Mouse (Mus musculus) liver, adult 2 months (tissue): ENCODE measurements around the gene Tsks. TPM values are rescaled to one million over a fixed set of nuclear protein-coding genes. Genes with fewer than 3 reads are reported as not detected.

Experiments used
- DNase-seq: peaks from one replicate; pipeline ENCODE4 v3.0.0-alpha.2; 2011; ENCODE audit warnings: low read depth, low spot score; ENCODE audit errors: extremely low read depth
- H3K27ac ChIP-seq: fragments of 200-500 bp; replicated peaks from 2 replicates; pipeline ENCODE4 v1.5.1; 2012; ENCODE audit warnings: low read depth, mild to moderate bottlenecking, control low read depth, inconsistent platforms, low read length; ENCODE audit not compliant: insufficient read depth
- H3K27me3 ChIP-seq: fragments of 200-500 bp; 2 replicates; pipeline ENCODE4 v1.6.1; 2012; ENCODE audit warnings: mild to moderate bottlenecking, moderate library complexity, low read length, inconsistent platforms; ENCODE audit not compliant: control insufficient read depth, insufficient read depth
- H3K36me3 ChIP-seq: fragments of 200-500 bp; 2 replicates; pipeline ENCODE4 v1.6.1; 2012; ENCODE audit warnings: low read length, inconsistent platforms; ENCODE audit not compliant: control insufficient read depth, insufficient read depth
- H3K4me1 ChIP-seq: fragments of 200-500 bp; 2 replicates; pipeline ENCODE4 v1.6.1; 2011; ENCODE audit warnings: low read length; ENCODE audit not compliant: control insufficient read depth, insufficient read depth
- H3K4me3 ChIP-seq: fragments of 200-500 bp; 2 replicates; pipeline ENCODE4 v1.5.1; 2011; ENCODE audit warnings: low read depth, mild to moderate bottlenecking, control low read depth, low read length, moderate library complexity; ENCODE audit not compliant: insufficient read depth
- H3K79me2 ChIP-seq: fragments of 200-500 bp; 2 replicates; pipeline ENCODE4 v1.6.1; 2012; ENCODE audit warnings: inconsistent platforms, mild to moderate bottlenecking, low read length, moderate library complexity; ENCODE audit not compliant: control insufficient read depth, insufficient read depth
- H3K9ac ChIP-seq: fragments of 200-500 bp; 2 replicates; pipeline ENCODE4 v1.6.1; 2012; ENCODE audit warnings: low read depth, mild to moderate bottlenecking, control low read depth, inconsistent platforms, low read length
- CTCF ChIP-seq: fragments of 200-500 bp; IDR thresholded peaks from 2 replicates; pipeline ENCODE4 v1.5.1; 2011; ENCODE audit warnings: low read depth, low read length, control low read depth
- POLR2A ChIP-seq: fragments of 200-500 bp; IDR thresholded peaks from 2 replicates; pipeline ENCODE4 v1.6.1; 2011; ENCODE audit warnings: low read length, control low read depth; ENCODE audit not compliant: insufficient read depth; ENCODE audit errors: extremely low read depth
- WGBS: fragments of 180-500 bp; shearing (Covaris S2); methylation state at CpG from one replicate; pipeline ENCODE4 v1.1.7; 2018; 5-methylcytosine and 5-hydroxymethylcytosine counted together
- polyA plus RNA-seq: library from polyadenylated mRNA; depleted of rRNA; stranded (reverse); fragments of >200 nt; gene quantifications from 2 replicates; pipeline ENCODE4 v1.2.3, GENCODE M21; 2012
- total RNA-seq: library from RNA; depleted of rRNA; stranded (reverse); fragments of >200 nt; gene quantifications from 2 replicates; pipeline ENCODE4 v1.2.3, GENCODE M21; 2014

Gene Tsks
- total and polyA plus RNA-seq, 2 experiments: 0.20 TPM; not detected in 1

DNA sequence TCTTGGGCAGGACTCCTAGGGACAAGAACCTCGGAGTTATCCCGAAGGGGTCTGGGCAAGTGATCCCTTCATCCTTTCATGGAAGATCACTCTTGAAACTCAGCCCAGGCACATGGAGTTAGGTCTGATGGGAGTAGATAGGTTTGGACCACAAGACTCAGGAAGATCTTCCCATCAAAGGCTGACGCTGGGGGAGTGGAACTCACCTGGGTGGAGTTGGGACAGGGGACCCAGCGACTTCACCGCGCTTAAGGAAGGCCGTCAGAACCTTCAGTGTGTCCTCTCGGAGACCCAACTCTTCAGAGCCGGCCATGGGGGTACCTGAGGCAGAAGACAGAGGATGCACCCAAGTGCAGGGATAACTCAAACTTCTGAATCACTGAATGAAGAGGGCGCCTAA, 53.7 kb downstream of the Tsks start:
- no peak for DNase-seq
- Histone ChIP-seq H3K27ac (no peak overlapping the region), H3K4me3 (peak overlapping the region; percentile 83; the same call in 1 of the 2 replicates), H3K9ac (peak overlapping the region; percentile 46), H3K4me1 (peaks cover 6% of the 10 kb centered on the region; the same call in 1 of the 2 replicates), H3K27me3 (no peaks in the 10 kb centered on the region), H3K36me3 (peaks cover 10% of the 10 kb centered on the region; the same call in 1 of the 2 replicates), H3K79me2 (no peaks in the 10 kb centered on the region)
- 18% methylated on average over 10 of the region's 10 CpGs for WGBS
- TF ChIP-seq CTCF (no peak), POLR2A (no peak)

DNA sequence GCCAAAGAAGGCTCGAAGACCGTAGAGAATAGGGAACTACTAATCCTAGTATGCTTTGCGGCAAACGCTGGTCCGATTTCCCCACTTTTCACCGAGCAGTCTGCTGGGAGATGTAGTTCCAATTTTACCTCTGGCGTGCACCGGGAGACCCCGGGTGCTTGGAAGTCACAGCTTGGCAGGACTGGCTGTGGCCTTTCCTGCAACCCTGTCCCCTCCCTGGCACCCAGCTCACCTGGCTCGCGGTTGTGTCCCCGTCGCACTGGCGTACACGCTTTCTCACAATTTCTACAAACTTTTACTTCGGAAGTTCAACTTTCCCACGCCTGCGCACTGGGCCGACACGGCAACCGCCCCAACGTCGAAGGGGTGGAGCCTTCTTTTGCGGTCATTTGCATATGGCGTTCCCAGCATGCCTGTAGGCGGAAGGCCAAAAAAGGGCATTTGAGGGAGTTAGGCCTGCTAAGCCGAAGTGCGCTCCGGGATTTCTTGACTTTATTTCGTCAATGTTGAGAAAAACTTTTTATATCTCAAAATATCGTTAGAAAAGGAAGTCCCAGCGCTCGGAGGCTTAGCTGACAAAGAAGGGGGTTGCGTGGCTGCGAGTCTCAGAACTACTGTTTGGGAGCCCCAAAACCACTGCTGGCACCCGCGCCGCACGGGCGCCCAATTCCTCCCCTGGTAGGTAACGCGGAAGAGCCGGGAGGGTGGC, 54.4 kb downstream of the Tsks start, which contains the start of gene Irf3:
TSS of gene Irf3 (plus strand) at position 418 of the 709 bp plus-strand sequence.
- WGBS: under 1% methylated on average over 43 of the region's 43 CpGs
- peaks cover 10% of the 10 kb centered on the region; the same call in 1 of the 2 replicates for H3K36me3 ChIP-seq
- TF ChIP-seq POLR2A (0 out of 2 replicates have a peak, but pooled peaks have one; percentile 60), CTCF (no peak)
- DNase-seq: peak; percentile 93
- peaks cover 6% of the 10 kb centered on the region; the same call in 1 of the 2 replicates for H3K4me1 ChIP-seq
- peak within 1 kb of the TSS; percentile 90 for H3K27ac ChIP-seq
- H3K9ac ChIP-seq: peak within 1 kb of the TSS; percentile 88
- no peaks in the 10 kb centered on the region for H3K27me3 ChIP-seq
- peak within 1 kb of the TSS; percentile 83 for H3K4me3 ChIP-seq
- H3K79me2 ChIP-seq: 0 out of 2 replicates have a peak, but pooled peaks cover under 1% of the 10 kb centered on the region

DNA sequence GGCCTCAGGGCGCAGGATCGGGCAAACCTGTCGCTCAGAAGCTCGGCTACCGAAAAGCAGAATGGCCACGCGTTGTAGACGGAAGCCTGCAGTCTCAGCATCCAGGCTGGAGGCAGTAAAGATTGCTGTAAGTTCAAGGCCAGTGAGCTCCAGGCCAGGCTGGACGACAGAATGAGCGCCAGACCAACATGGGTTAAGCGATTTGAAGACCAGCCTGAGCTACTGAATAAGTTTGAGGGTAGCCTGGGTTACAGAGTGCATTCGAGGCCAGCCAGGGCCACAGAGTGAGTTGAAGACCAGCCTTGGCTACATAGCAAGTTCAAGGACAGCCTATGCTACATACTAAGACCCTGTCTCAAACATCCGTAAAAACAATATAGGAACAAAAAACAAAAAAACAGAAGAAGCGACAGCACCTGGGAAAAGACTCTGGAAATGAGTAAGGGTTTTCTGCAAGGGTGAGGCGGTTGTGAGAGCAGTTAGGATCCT, 55.0 kb downstream of the Tsks start:
- peaks cover 6% of the 10 kb centered on the region; the same call in 1 of the 2 replicates for H3K4me1 ChIP-seq
- DNase-seq: peak; percentile 55

DNA sequence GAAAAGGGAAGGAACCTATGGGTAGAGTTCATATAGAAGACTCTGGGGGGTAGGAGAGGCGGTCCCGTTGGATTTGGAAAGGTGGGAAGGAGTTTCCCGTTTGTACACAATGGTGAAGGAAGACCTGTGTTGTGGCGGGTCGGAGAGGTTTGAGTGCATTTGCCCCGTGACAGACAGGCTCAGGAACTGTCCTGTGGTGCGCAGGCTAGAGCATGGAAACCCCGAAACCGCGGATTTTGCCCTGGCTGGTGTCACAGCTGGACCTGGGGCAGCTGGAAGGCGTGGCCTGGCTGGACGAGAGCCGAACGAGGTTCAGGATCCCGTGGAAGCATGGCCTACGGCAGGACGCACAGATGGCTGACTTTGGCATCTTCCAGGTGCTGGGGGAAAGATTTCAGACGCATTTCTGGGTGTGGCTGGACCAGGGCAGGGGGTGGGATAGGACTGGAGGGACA, 55.5 kb downstream of the Tsks start, which contains the start of gene Bcl2l12:
TSS of gene Bcl2l12 (minus strand) at position 212 of the 455 bp plus-strand sequence.
- TF ChIP-seq CTCF (no peak), POLR2A (peak; percentile 55; the same call in 1 of the 2 replicates)
- H3K27ac ChIP-seq: peak within 1 kb of the TSS; percentile 83
- peak within 1 kb of the TSS; percentile 80 for H3K4me3 ChIP-seq
- H3K79me2 ChIP-seq: 0 out of 2 replicates have a peak, but pooled peaks cover 3% of the 10 kb centered on the region
- H3K4me1 ChIP-seq: peaks cover 6% of the 10 kb centered on the region; the same call in 1 of the 2 replicates
- peak within 1 kb of the TSS; percentile 76 for H3K9ac ChIP-seq
- peaks cover 11% of the 10 kb centered on the region; the same call in 1 of the 2 replicates for H3K36me3 ChIP-seq
- peak; percentile 87 for DNase-seq
- H3K27me3 ChIP-seq: no peaks in the 10 kb centered on the region
- WGBS: under 1% methylated on average over 18 of the region's 18 CpGs

More for the DNA sequence above, 55.0 kb downstream of the Tsks start:
- 2% methylated on average over 15 of the region's 15 CpGs for WGBS
- H3K9ac ChIP-seq: peak overlapping the region; percentile 76
- 0 out of 2 replicates have a peak, but pooled peaks cover 3% of the 10 kb centered on the region for H3K79me2 ChIP-seq
- H3K27me3 ChIP-seq: no peaks in the 10 kb centered on the region
- H3K4me3 ChIP-seq: peak overlapping the region; percentile 80
- TF ChIP-seq POLR2A (no peak), CTCF (no peak)
- H3K27ac ChIP-seq: peak overlapping the region; percentile 83
- peaks cover 10% of the 10 kb centered on the region; the same call in 1 of the 2 replicates for H3K36me3 ChIP-seq

DNA sequence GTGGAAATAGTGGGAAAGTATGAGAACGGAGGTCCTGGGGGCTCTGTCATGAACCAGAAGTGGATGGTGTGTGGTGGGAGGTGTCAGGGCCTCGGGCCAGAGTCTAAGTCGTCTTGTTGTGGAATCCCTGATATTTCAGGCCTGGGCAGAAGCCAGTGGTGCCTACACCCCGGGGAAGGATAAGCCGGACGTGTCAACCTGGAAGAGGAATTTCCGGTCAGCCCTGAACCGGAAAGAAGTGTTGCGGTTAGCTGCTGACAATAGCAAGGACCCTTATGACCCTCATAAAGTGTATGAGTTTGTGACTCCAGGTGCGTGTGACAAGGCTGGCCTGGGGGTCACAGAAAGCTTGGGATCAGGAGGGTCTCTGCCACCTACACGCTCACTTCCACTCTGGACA, 56.7 kb downstream of the Tsks start:
- DNase-seq: no peak
- Histone ChIP-seq H3K79me2 (0 out of 2 replicates have a peak, but pooled peaks cover 3% of the 10 kb centered on the region), H3K4me3 (no peak overlapping the region), H3K36me3 (peaks cover 11% of the 10 kb centered on the region; the same call in 1 of the 2 replicates), H3K4me1 (peaks cover 6% of the 10 kb centered on the region; the same call in 1 of the 2 replicates), H3K27ac (no peak overlapping the region; the same call in 1 of the 2 replicates), H3K9ac (no peak overlapping the region), H3K27me3 (no peaks in the 10 kb centered on the region)
- TF ChIP-seq CTCF (no peak), POLR2A (no peak)
- WGBS: 71% methylated on average over 11 of the region's 11 CpGs
